Comparison of ENCODE assay signal across 12 mouse cellular contexts in the genomic region with DNA sequence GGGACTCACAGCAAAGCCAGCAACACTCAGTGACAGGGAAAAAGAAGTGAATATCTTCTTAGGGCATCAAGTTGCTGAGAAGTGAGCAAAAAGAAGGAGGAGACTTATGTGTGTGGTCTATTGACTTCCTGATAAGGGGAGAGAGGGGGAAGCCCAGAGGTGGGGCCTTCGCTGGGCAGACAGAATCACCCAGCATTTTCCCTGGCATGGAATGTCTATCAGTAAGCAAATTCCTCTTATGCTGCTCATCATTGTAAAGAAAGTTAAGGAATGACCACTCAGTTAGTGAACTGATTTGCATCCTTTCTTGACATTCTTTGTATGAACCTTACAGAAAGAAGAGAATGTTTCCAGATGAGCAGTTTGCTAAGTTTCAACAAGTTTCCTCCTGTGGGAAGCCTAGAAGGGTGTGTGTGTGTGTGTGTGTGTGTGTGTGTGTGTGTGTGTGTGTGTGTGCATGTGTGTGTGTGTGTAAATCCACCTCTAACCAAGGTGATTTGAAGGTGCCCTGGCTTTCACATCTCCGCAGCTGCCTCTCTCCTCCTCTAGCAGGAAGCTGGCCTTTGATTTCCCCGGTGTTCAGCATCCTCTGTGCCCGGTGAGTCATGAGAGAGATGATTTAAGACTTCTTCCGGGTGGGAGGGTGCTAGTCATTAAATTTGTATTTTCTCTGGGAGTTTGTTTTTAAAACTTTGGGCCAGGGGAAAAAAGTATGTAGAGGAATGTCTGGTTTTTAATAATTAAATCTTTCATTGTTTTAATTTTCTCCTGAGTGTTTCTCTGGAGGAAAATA.
"Had no signal": no experiment of that assay in that cellular context is flagged by ENCODE, and none has a peak within 500 bp of the region (broad histone marks: within the 10 kb centered on the region; RNA-seq: fewer than 3 reads in every experiment).

No protein-coding gene starts in this region.

- H3K27me3 ChIP-seq: limb, embryonic 15.5 days; liver, embryonic 13.5 days; midbrain, embryonic 13.5 days; stomach, embryonic 15.5 days had no signal

- H3K36me3 ChIP-seq: limb, embryonic 15.5 days; liver, embryonic 13.5 days; midbrain, embryonic 13.5 days; stomach, embryonic 15.5 days had no signal

- ATAC-seq: inflammation-experienced regulatory T-cells, adult 6 months; intestine, postnatal 0 days; liver, postnatal 0 days; midbrain, embryonic 13.5 days had no signal

- H3K9ac ChIP-seq: limb, embryonic 15.5 days; liver, embryonic 13.5 days; liver, postnatal 0 days; midbrain, embryonic 13.5 days; stomach, embryonic 15.5 days had no signal

- H3K4me3 ChIP-seq: limb, embryonic 15.5 days; liver, embryonic 13.5 days; midbrain, embryonic 13.5 days; stomach, embryonic 15.5 days had no signal

- H3K4me1 ChIP-seq: limb, embryonic 15.5 days; liver, embryonic 13.5 days; stomach, embryonic 15.5 days had no signal

- H3K4me2 ChIP-seq: limb, embryonic 15.5 days; liver, embryonic 13.5 days; midbrain, embryonic 13.5 days; stomach, embryonic 15.5 days had no signal

- H3K27ac ChIP-seq: limb, embryonic 15.5 days; liver, embryonic 13.5 days; midbrain, embryonic 13.5 days; stomach, embryonic 15.5 days had no signal

- H3K9me3 ChIP-seq: limb, embryonic 15.5 days; liver, embryonic 13.5 days; midbrain, embryonic 13.5 days; stomach, embryonic 15.5 days had no signal

- DNase-seq: layer of hippocampus, adult 9-11 months; layer of hippocampus, postnatal 36 days; liver, embryonic 13.5 days; liver, postnatal 0 days; lung, postnatal 36 days; right cerebral cortex, postnatal 14 days; thymus, postnatal 36 days had no signal
